Mouse (Mus musculus): Measurements from ENCODE around the gene Ccdc43.
"Not testable (repeated sequence)": the region's sequence is repeated elsewhere in the genome, so short reads cannot be mapped to it uniquely, and the experiment has no call there.

The Ccdc43 gene

GRCm38 (mm10) chr11:102697338-102698017 is at the start of gene Ccdc43:
TSS of gene Ccdc43 (minus strand) at chr11:102697782.
- peak; percentile 81 to 87 for DNase-seq (ENCODE audit: low spot score in 2 of 2)

GRCm38 (mm10) chr11:102744746-102745145 is 47.2 kb upstream of the Ccdc43 start:
- DNase-seq (ENCODE audit: low spot score in 2 of 2) = peak in 1 of 2 experiments; percentile 23

- DNase-seq (ENCODE audit: low spot score in 2 of 2) = no peak
Observed at GRCm38 (mm10) chr11:102742843-102743242, 45.3 kb upstream of the Ccdc43 start.

GRCm38 (mm10) chr11:102742066-102742465 is 44.5 kb upstream of the Ccdc43 start:
- DNase-seq (ENCODE audit: low spot score in 2 of 2) = no peak

GRCm38 (mm10) chr11:102741129-102741950 is 43.8 kb upstream of the Ccdc43 start:
- no peak for DNase-seq (ENCODE audit: low spot score in 2 of 2)

GRCm38 (mm10) chr11:102740634-102741033 is 43.1 kb upstream of the Ccdc43 start:
- no peak for DNase-seq (ENCODE audit: low spot score in 2 of 2)

- DNase-seq (ENCODE audit: low spot score in 2 of 2) = peak in 1 of 2 experiments; percentile 24
Observed at GRCm38 (mm10) chr11:102739278-102739966, 41.8 kb upstream of the Ccdc43 start.

GRCm38 (mm10) chr11:102738046-102738445 is 40.5 kb upstream of the Ccdc43 start:
- no peak for DNase-seq (ENCODE audit: low spot score in 2 of 2)

- no peak for DNase-seq (ENCODE audit: low spot score in 2 of 2)
Observed at GRCm38 (mm10) chr11:102734961-102735360, 37.4 kb upstream of the Ccdc43 start.

- no peak for DNase-seq (ENCODE audit: low spot score in 2 of 2)
Observed at GRCm38 (mm10) chr11:102733146-102733545, 35.6 kb upstream of the Ccdc43 start.

GRCm38 (mm10) chr11:102731366-102731765 is 33.8 kb upstream of the Ccdc43 start:
- DNase-seq (ENCODE audit: low spot score in 2 of 2) = no peak

- no peak for DNase-seq (ENCODE audit: low spot score in 2 of 2)
Observed at GRCm38 (mm10) chr11:102729835-102730234, 32.3 kb upstream of the Ccdc43 start.

- DNase-seq (ENCODE audit: low spot score in 2 of 2) = peak in 1 of 2 experiments; percentile 20
Observed at GRCm38 (mm10) chr11:102728614-102729013, 31.0 kb upstream of the Ccdc43 start.

- no peak for DNase-seq (ENCODE audit: low spot score in 2 of 2)
Observed at GRCm38 (mm10) chr11:102725574-102725973, 28.0 kb upstream of the Ccdc43 start.

GRCm38 (mm10) chr11:102716135-102716534 is 18.6 kb upstream of the Ccdc43 start:
- DNase-seq (ENCODE audit: low spot score in 2 of 2) = no peak

GRCm38 (mm10) chr11:102714578-102714977 is 17.0 kb upstream of the Ccdc43 start:
- not testable (repeated sequence) for DNase-seq (ENCODE audit: low spot score in 2 of 2)

GRCm38 (mm10) chr11:102712411-102712810 is 14.8 kb upstream of the Ccdc43 start:
- no peak for DNase-seq (ENCODE audit: low spot score in 2 of 2)

GRCm38 (mm10) chr11:102702206-102702605 is 4.6 kb upstream of the Ccdc43 start:
- DNase-seq (ENCODE audit: low spot score in 2 of 2) = not testable (repeated sequence)

- no peak for DNase-seq (ENCODE audit: low spot score in 2 of 2)
Observed at GRCm38 (mm10) chr11:102698018-102698476, 465 bp upstream of the Ccdc43 start.

- DNase-seq (ENCODE audit: low spot score in 2 of 2) = no peak
Observed at GRCm38 (mm10) chr11:102695289-102695688, 2.3 kb downstream of the Ccdc43 start.

GRCm38 (mm10) chr11:102690162-102690561 is 7.4 kb downstream of the Ccdc43 start:
- DNase-seq (ENCODE audit: low spot score in 2 of 2) = peak; percentile 57 to 61
